Mouse (Mus musculus) embryonic facial prominence, embryonic 13.5 days (tissue): ENCODE results near the gene Tiam2. TPM values are rescaled to one million over a fixed set of nuclear protein-coding genes. Genes with fewer than 3 reads are reported as not detected.
A peak's percentile ranks its signal among the peaks of the same experiment; 100 is the strongest.

ENCODE experiments used
- ATAC-seq: fragments of 200-750 bp; cut with Nextera tagmentation; 2 replicates; pipeline ENCODE4 v1.8.0; 2017; ENCODE audit warnings: low read depth; ENCODE audit not compliant: insufficient number of reproducible peaks, insufficient read depth, low FRiP score, low TSS enrichment
- H3K27ac ChIP-seq: fragments of 300-500 bp; sonication (generic); 2 replicates; pipeline ENCODE4 v1.5.1; 2015; ENCODE audit warnings: moderate library complexity, mild to moderate bottlenecking, inconsistent platforms
- H3K27me3 ChIP-seq: fragments of 300-500 bp; sonication (generic); 2 replicates; pipeline ENCODE4 v1.6.1; 2015; ENCODE audit warnings: mild to moderate bottlenecking, inconsistent platforms
- H3K36me3 ChIP-seq: fragments of 300-500 bp; sonication (generic); 2 replicates; pipeline ENCODE4 v1.6.1; 2015; ENCODE audit warnings: mild to moderate bottlenecking, inconsistent platforms
- H3K4me1 ChIP-seq: fragments of 300-500 bp; sonication (generic); 2 replicates; pipeline ENCODE4 v1.6.1; 2015; ENCODE audit warnings: inconsistent platforms
- H3K4me2 ChIP-seq: fragments of 300-500 bp; sonication (generic); 2 replicates; pipeline ENCODE4 v1.6.1; 2015; ENCODE audit warnings: moderate library complexity, mild to moderate bottlenecking, inconsistent platforms
- H3K4me3 ChIP-seq: fragments of 300-500 bp; sonication (generic); 2 replicates; pipeline ENCODE4 v1.5.1; 2015; ENCODE audit warnings: mild to moderate bottlenecking, inconsistent platforms
- H3K9ac ChIP-seq: fragments of 300-500 bp; sonication (generic); 2 replicates; pipeline ENCODE4 v1.6.1; 2015; ENCODE audit warnings: mild to moderate bottlenecking, inconsistent platforms
- H3K9me3 ChIP-seq: fragments of 300-500 bp; sonication (generic); 2 replicates; pipeline ENCODE4 v1.6.1; 2016; ENCODE audit warnings: inconsistent platforms
- WGBS: fragments of 180-500 bp; shearing (Covaris S2); methylation state at CpG from one replicate; pipeline ENCODE4 v1.1.7; 2015; ENCODE audit warnings: mixed read lengths; 5-methylcytosine and 5-hydroxymethylcytosine counted together
- polyA plus RNA-seq: library from polyadenylated mRNA; unstranded; fragments of >200 nt; fragmentation: Nextera tagmentation; extraction: Ambion mirVana; gene quantifications from 2 replicates; pipeline ENCODE4 v1.2.1, GENCODE M21; 2015

The Tiam2 gene
- polyA plus RNA-seq, 1 experiment from 2014 or later: 25.2 TPM

GRCm38 (mm10) chr17:3397836-3398235 is 71.5 kb downstream of the Tiam2 start:
- H3K4me2 ChIP-seq: peak overlapping the region; percentile 41
- H3K4me3 ChIP-seq: peak overlapping the region; percentile 20
- H3K4me1 ChIP-seq: peaks cover 29% of the 10 kb centered on the region
- H3K36me3 ChIP-seq: no peaks in the 10 kb centered on the region
- no peak for ATAC-seq
- H3K9me3 ChIP-seq: no peaks in the 10 kb centered on the region
- no peaks in the 10 kb centered on the region for H3K27me3 ChIP-seq
- 48% methylated on average over 5 of the region's 5 CpGs for WGBS
- H3K9ac ChIP-seq: peak overlapping the region; percentile 52; the same call in 1 of the 2 replicates
- H3K27ac ChIP-seq: peak overlapping the region; percentile 62

GRCm38 (mm10) chr17:3405350-3406073 is 79.1 kb downstream of the Tiam2 start:
- peaks cover 46% of the 10 kb centered on the region for H3K4me1 ChIP-seq
- WGBS: 44% methylated on average over 9 of the region's 9 CpGs
- peak overlapping the region; percentile 77 for H3K27ac ChIP-seq
- no peak overlapping the region for H3K9ac ChIP-seq
- no peak overlapping the region for H3K4me2 ChIP-seq
- no peaks in the 10 kb centered on the region for H3K9me3 ChIP-seq
- H3K4me3 ChIP-seq: no peak overlapping the region
- no peaks in the 10 kb centered on the region for H3K27me3 ChIP-seq
- no peak for ATAC-seq
- H3K36me3 ChIP-seq: no peaks in the 10 kb centered on the region

- H3K27ac ChIP-seq: 0 out of 2 replicates have a peak overlapping the region, but pooled peaks have one; percentile 18
- no peak overlapping the region for H3K4me3 ChIP-seq
- H3K36me3 ChIP-seq: no peaks in the 10 kb centered on the region
- no peaks in the 10 kb centered on the region for H3K27me3 ChIP-seq
- 12% methylated on average over 1 of the region's 1 CpGs for WGBS
- H3K9me3 ChIP-seq: no peaks in the 10 kb centered on the region
- H3K4me1 ChIP-seq: peaks cover 41% of the 10 kb centered on the region
- H3K4me2 ChIP-seq: no peak overlapping the region
- no peak overlapping the region for H3K9ac ChIP-seq
- no peak for ATAC-seq
Observed at GRCm38 (mm10) chr17:3407051-3407450, 80.7 kb downstream of the Tiam2 start.

DNA sequence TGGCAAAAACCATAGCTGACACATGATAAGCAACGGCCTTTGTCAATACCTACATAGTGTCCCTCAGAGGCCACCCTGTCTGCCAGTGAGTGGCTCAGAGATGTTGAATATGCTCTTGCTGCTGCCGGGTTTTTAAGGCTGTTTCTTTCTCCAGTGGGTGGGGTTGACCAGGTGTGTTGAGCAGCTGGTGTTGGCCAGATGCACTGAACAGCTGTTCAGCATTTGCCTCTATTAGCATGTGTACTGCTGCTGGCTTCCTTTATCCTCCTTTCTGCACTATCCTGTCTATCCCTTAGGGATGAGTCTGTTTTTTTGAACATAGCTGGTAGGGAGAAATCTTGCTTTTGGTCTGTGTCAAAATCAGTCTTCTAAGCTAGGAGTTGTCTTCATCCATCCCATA is 83.9 kb downstream of the Tiam2 start:
- Histone ChIP-seq H3K9ac (no peak overlapping the region), H3K4me3 (no peak overlapping the region), H3K27ac (no peak overlapping the region), H3K27me3 (no peaks in the 10 kb centered on the region), H3K9me3 (no peaks in the 10 kb centered on the region), H3K4me1 (peaks cover 30% of the 10 kb centered on the region), H3K36me3 (peaks cover 10% of the 10 kb centered on the region), H3K4me2 (no peak overlapping the region)
- no peak for ATAC-seq
- 73% methylated on average over 2 of the region's 2 CpGs for WGBS

- Histone ChIP-seq H3K36me3 (peaks cover 20% of the 10 kb centered on the region), H3K27ac (no peak overlapping the region), H3K4me3 (no peak overlapping the region), H3K9me3 (no peaks in the 10 kb centered on the region), H3K4me2 (no peak overlapping the region), H3K4me1 (peaks cover 15% of the 10 kb centered on the region), H3K27me3 (no peaks in the 10 kb centered on the region), H3K9ac (no peak overlapping the region)
- 89% methylated on average over 4 of the region's 4 CpGs for WGBS
- ATAC-seq: no peak
Observed at GRCm38 (mm10) chr17:3412771-3413170, 86.4 kb downstream of the Tiam2 start.

- Histone ChIP-seq H3K27me3 (no peaks in the 10 kb centered on the region), H3K4me1 (peaks cover 28% of the 10 kb centered on the region), H3K9ac (no peak overlapping the region), H3K27ac (no peak overlapping the region), H3K9me3 (no peaks in the 10 kb centered on the region), H3K36me3 (peaks cover 20% of the 10 kb centered on the region), H3K4me2 (no peak overlapping the region), H3K4me3 (no peak overlapping the region)
- WGBS: 86% methylated on average over 3 of the region's 3 CpGs
- ATAC-seq: no peak
Observed at GRCm38 (mm10) chr17:3415580-3415979, 89.2 kb downstream of the Tiam2 start.

DNA sequence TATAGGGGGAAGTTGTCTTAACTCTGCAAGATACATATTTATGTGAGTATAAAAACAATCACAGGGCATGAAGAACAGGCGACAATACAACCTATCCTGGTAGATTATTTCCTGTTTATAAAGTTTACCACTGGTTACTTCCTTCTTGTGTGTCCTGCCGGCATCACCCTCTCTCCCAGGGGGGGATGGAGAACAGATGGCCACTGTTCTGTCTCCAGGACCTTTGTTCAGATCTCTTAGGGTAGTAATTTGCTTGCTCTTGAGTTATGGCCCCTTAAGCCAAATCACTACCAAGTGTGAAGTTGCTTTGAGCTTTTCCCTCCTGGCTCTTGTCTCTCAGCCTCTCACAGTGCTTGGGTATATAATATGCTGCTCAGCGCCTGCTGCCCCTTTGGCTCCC is 90.0 kb downstream of the Tiam2 start:
- no peak for ATAC-seq
- 40% methylated on average over 3 of the region's 3 CpGs for WGBS
- H3K27ac ChIP-seq: no peak overlapping the region
- no peak overlapping the region for H3K9ac ChIP-seq
- H3K36me3 ChIP-seq: peaks cover 23% of the 10 kb centered on the region
- no peaks in the 10 kb centered on the region for H3K9me3 ChIP-seq
- H3K4me3 ChIP-seq: no peak overlapping the region
- peaks cover 28% of the 10 kb centered on the region for H3K4me1 ChIP-seq
- H3K27me3 ChIP-seq: no peaks in the 10 kb centered on the region
- H3K4me2 ChIP-seq: no peak overlapping the region

DNA sequence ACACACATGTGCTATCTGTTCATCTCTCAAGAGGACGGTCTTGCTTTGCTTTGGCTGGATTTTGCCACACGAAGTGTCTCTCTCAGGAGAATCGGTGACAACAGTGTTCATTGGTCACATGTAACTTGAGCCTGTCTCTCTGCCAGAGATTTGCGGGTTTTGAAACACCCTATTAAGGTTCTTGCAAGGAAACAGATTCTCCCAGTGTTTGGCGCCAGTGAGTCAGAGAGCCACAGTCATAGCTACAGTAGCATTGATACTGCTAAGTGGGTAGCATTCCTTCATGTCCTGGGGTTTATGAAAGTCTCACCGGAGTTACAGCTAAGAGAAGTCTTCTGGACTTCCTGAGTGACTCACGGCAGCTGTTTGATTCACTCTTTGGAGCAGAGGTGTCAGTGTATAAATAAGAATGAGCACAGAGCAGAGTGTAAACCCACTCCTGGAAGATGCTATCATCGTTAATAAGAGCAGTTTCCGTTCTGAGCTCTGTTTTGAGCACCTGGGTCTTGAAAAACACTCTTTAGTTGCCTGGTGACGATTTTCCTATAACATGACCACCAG is 93.1 kb downstream of the Tiam2 start:
- H3K4me3 ChIP-seq: no peak overlapping the region
- H3K4me2 ChIP-seq: no peak overlapping the region
- no peaks in the 10 kb centered on the region for H3K9me3 ChIP-seq
- H3K36me3 ChIP-seq: peaks cover 34% of the 10 kb centered on the region
- WGBS: 51% methylated on average over 10 of the region's 10 CpGs
- ATAC-seq: no peak
- peak overlapping the region; percentile 16; the same call in 1 of the 2 replicates for H3K27ac ChIP-seq
- H3K27me3 ChIP-seq: no peaks in the 10 kb centered on the region
- H3K4me1 ChIP-seq: peaks cover 29% of the 10 kb centered on the region
- H3K9ac ChIP-seq: no peak overlapping the region

- Histone ChIP-seq H3K9me3 (no peaks in the 10 kb centered on the region), H3K27me3 (no peaks in the 10 kb centered on the region), H3K4me2 (no peak overlapping the region), H3K9ac (no peak overlapping the region), H3K27ac (no peak overlapping the region), H3K36me3 (peaks cover 30% of the 10 kb centered on the region), H3K4me3 (no peak overlapping the region), H3K4me1 (peaks cover 24% of the 10 kb centered on the region)
- WGBS: 95% methylated on average over 4 of the region's 4 CpGs
- no peak for ATAC-seq
Observed at GRCm38 (mm10) chr17:3420148-3420547, 93.8 kb downstream of the Tiam2 start.

- Histone ChIP-seq H3K4me2 (no peak overlapping the region), H3K36me3 (peaks cover 38% of the 10 kb centered on the region), H3K27me3 (no peaks in the 10 kb centered on the region), H3K9ac (no peak overlapping the region), H3K4me3 (no peak overlapping the region), H3K4me1 (peaks cover 17% of the 10 kb centered on the region), H3K9me3 (no peaks in the 10 kb centered on the region), H3K27ac (no peak overlapping the region)
- no peak for ATAC-seq
- WGBS: 70% methylated on average over 2 of the region's 2 CpGs
Observed at GRCm38 (mm10) chr17:3423416-3423815, 97.0 kb downstream of the Tiam2 start.

DNA sequence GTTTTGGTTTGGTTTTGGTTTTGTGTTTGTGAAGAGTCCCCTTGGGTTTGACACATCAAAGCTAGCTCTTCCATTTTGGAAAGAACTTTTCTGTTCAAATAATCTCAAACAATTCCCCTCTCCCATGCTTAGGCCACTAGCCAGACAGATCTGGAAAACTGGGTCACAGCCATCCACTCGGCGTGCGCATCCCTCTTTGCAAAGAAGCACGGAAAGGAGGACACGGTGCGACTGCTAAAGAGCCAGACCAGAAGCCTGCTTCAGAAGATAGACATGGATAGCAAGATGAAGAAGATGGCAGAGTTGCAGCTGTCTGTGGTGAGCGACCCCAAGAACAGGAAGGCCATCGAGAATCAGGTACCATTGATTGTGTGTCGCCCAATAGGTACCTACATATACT is 102.3 kb downstream of the Tiam2 start:
- no peak overlapping the region for H3K9ac ChIP-seq
- H3K4me3 ChIP-seq: no peak overlapping the region
- no peak overlapping the region for H3K4me2 ChIP-seq
- ATAC-seq: no peak
- no peaks in the 10 kb centered on the region for H3K9me3 ChIP-seq
- 97% methylated on average over 9 of the region's 9 CpGs for WGBS
- H3K27ac ChIP-seq: no peak overlapping the region
- H3K4me1 ChIP-seq: 0 out of 2 replicates have a peak, but pooled peaks cover 3% of the 10 kb centered on the region
- H3K27me3 ChIP-seq: no peaks in the 10 kb centered on the region
- H3K36me3 ChIP-seq: peaks cover 58% of the 10 kb centered on the region
